8 mouse cellular contexts compared by ENCODE assay signal in genomic region chr2:29922011-29922410, GRCm38 (mm10). TPM values are rescaled to one million over a fixed set of nuclear protein-coding genes. Genes with fewer than 3 reads are reported as not detected.
DNase-seq lines count a peak whose midpoint lies in the region; ATAC-seq lines count a peak whose summit lies in the region.

No protein-coding gene starts in this region.

- no peak overlapping the region for H3K9ac ChIP-seq in midbrain, embryonic 15.5 days

- H3K9me3 ChIP-seq in midbrain, embryonic 15.5 days, result no peaks in the 10 kb centered on the region

- peaks cover 78% of the 10 kb centered on the region for H3K36me3 ChIP-seq in midbrain, embryonic 15.5 days (replicated peaks)

- peak; percentile 9 to 19 for DNase-seq in left cerebral cortex, adult 18-20 months (ENCODE audit: low spot score in 2 of 2)
- no peak for DNase-seq in left cerebral cortex, adult 11 months (ENCODE audit: low spot score)
- peak; percentile 25 to 54 for DNase-seq in adrenal gland, adult 18-20 months (ENCODE audit: low spot score in 2 of 2)
- DNase-seq in cerebellum, postnatal 25 days, result peak; percentile 62 to 68
- peak; percentile 71 for DNase-seq in kidney, adult 9 months
- DNase-seq in mesoderm, embryonic 11.5 days (ENCODE audit: low read depth, low spot score), result peak; percentile 28

- WGBS in midbrain, embryonic 15.5 days, result 67% methylated on average over 11 of the region's 11 CpGs

- H3K4me3 ChIP-seq in midbrain, embryonic 15.5 days, result no peak overlapping the region

- H3K27me3 ChIP-seq in midbrain, embryonic 15.5 days (replicated peaks), result no peaks in the 10 kb centered on the region

- no peak for ATAC-seq in erythroid progenitor cell, adult 5-6 weeks (replicated peaks; ENCODE audit: low FRiP score, poor library complexity, severe bottlenecking)
- no peak for ATAC-seq in midbrain, embryonic 15.5 days (replicated peaks)

- H3K4me2 ChIP-seq in midbrain, embryonic 15.5 days, result no peak overlapping the region

- H3K27ac ChIP-seq in midbrain, embryonic 15.5 days, result no peak overlapping the region

- H3K4me1 ChIP-seq in midbrain, embryonic 15.5 days, result no peaks in the 10 kb centered on the region

RNA-seq across cellular contexts. Expression of gene Gle1, which starts 13.2 kb away (rescaled TPM):
- 10 to 100 TPM; 44.0 to 49.5 TPM for total RNA-seq in left cerebral cortex, adult 18-20 months (2021)
- total RNA-seq in adrenal gland, adult 18-20 months (2021), result 10 to 100 TPM; 28.1 to 30.8 TPM
- 15.5 and 39.8 TPM in 2 replicates for total RNA-seq in erythroid progenitor cell, adult 5-6 weeks (2015; ENCODE audit: low replicate concordance)
- total RNA-seq in erythroid progenitor cell, adult 5-6 weeks (2017; ENCODE audit: low replicate concordance), result 41.2 and 47.4 TPM in 2 replicates
- 75.1 and 78.0 TPM in 2 replicates for polyA plus RNA-seq in midbrain, embryonic 15.5 days (2015; fragmentation: Nextera tagmentation; extraction: Ambion mirVana)

RNA-seq across cellular contexts. Expression of gene Odf2, which starts 33.0 kb away (rescaled TPM):
- total RNA-seq in left cerebral cortex, adult 18-20 months (2021), result 10 to 100 TPM; 84.6 to 94.6 TPM
- 10 to 100 TPM; 28.2 to 36.4 TPM for total RNA-seq in adrenal gland, adult 18-20 months (2021)
- total RNA-seq in erythroid progenitor cell, adult 5-6 weeks (2015; ENCODE audit: low replicate concordance), result 168 and 212 TPM in 2 replicates
- total RNA-seq in erythroid progenitor cell, adult 5-6 weeks (2017; ENCODE audit: low replicate concordance), result 352 and 377 TPM in 2 replicates
- polyA plus RNA-seq in midbrain, embryonic 15.5 days (2015; fragmentation: Nextera tagmentation; extraction: Ambion mirVana), result 67.3 and 75.9 TPM in 2 replicates

RNA-seq across cellular contexts. Expression of gene Sptan1, which starts 43.3 kb away (rescaled TPM):
- total RNA-seq in left cerebral cortex, adult 18-20 months (2021), result 100 to 1,000 TPM; 825 to 827 TPM
- 100 to 1,000 TPM; 191 to 224 TPM for total RNA-seq in adrenal gland, adult 18-20 months (2021)
- 33.5 and 34.6 TPM in 2 replicates for total RNA-seq in erythroid progenitor cell, adult 5-6 weeks (2015; ENCODE audit: low replicate concordance)
- total RNA-seq in erythroid progenitor cell, adult 5-6 weeks (2017; ENCODE audit: low replicate concordance), result 16.2 and 17.8 TPM in 2 replicates
- 238 and 239 TPM in 2 replicates for polyA plus RNA-seq in midbrain, embryonic 15.5 days (2015; fragmentation: Nextera tagmentation; extraction: Ambion mirVana)

RNA-seq across cellular contexts. Expression of gene Cercam, which starts 53.0 kb away (rescaled TPM):
- 1 to 10 TPM; 7.4 to 9.9 TPM for total RNA-seq in left cerebral cortex, adult 18-20 months (2021)
- total RNA-seq in adrenal gland, adult 18-20 months (2021), result 10 to 100 TPM in 1 of 2 experiments, 1 to 10 TPM in 1; 8.4 to 11.7 TPM
- 44.9 and 66.3 TPM in 2 replicates for total RNA-seq in erythroid progenitor cell, adult 5-6 weeks (2015; ENCODE audit: low replicate concordance)
- total RNA-seq in erythroid progenitor cell, adult 5-6 weeks (2017; ENCODE audit: low replicate concordance), result 36.4 and 48.1 TPM in 2 replicates
- polyA plus RNA-seq in midbrain, embryonic 15.5 days (2015; fragmentation: Nextera tagmentation; extraction: Ambion mirVana), result 18.1 and 19.0 TPM in 2 replicates

Comparison
In these comparisons a context has a peak if more than half of its experiments do, and no peak if none do; other contexts are left out.
1. RNA of gene Sptan1, which starts 43.3 kb away (total RNA-seq): 825 to 827 TPM in left cerebral cortex, adult 18-20 months and 191 to 224 TPM in adrenal gland, adult 18-20 months; 16.2 to 34.6 TPM in erythroid progenitor cell, adult 5-6 weeks; every median in the first group is over 4 times any median in the second.